Mouse (Mus musculus): ENCODE measurements around the gene Cdsn. TPM values are rescaled to one million over a fixed set of nuclear protein-coding genes. Genes with fewer than 3 reads are reported as not detected.

Gene Cdsn
- polyA plus RNA-seq, 1 experiment: 23.0 TPM

DNA sequence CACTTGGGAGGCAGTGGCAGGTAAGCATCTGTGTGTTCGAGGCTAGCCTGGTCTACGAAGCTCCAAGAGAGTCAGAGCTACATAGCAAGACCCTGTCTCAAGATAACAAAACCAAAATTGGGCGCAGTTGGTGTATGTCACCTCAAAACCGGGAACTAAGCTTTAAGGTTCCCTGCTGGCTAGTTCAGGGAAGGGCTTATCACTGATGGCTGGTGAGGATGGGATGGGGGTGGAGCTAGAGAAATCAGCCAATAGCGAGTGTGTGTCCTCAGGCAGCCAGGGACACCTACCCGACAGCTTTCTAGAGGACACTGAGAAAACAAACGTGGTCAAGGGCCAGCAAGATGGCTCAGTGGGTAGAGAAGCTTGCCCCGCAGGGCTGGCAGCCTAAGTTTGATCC, 6.3 kb downstream of the Cdsn start:
- Histone ChIP-seq H3K4me3 (replicated peaks; ENCODE audit: extremely low read depth, low read depth, low read length) (no peak overlapping the region), H3K4me1 (ENCODE audit: control insufficient read depth, insufficient read depth, low read length) (no peaks in the 10 kb centered on the region)
- 58% methylated on average over 8 of the region's 8 CpGs for WGBS
- no peak for TF ChIP-seq POLR2A (IDR thresholded peaks at IDR 0.05; ENCODE audit: borderline replicate concordance, extremely low read depth, low read depth, low read length)
- no peak for TF ChIP-seq CTCF (IDR thresholded peaks at IDR 0.05; ENCODE audit: insufficient read depth, low read length)
- DNase-seq: no peak

DNA sequence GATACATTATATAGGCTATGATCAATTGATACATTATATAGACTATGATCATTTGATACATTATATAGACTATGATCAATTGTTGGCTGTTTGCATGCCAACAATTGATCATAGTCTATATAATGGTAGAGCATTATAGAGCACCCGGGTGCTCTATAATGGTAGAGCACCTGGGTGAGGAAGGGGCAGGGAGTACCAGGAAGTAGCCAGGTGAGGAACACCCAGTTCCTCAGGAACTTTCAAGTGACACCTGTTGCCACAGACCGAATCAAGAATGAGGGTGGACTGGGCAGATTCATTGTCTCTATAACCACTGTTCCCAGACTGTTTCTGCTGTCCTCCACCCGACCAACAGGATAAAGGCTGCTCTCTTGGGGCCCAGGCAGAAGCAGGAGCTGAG, 15.2 kb downstream of the Cdsn start, which contains the start of gene 2300002M23Rik:
TSS of gene 2300002M23Rik (plus strand) at position 301 of the 400 bp plus-strand sequence.
- DNase-seq: no peak
- H3K4me1 ChIP-seq (ENCODE audit: control insufficient read depth, insufficient read depth, low read length): no peaks in the 10 kb centered on the region
- TF ChIP-seq CTCF (IDR thresholded peaks at IDR 0.05; ENCODE audit: insufficient read depth, low read length) (no peak), POLR2A (IDR thresholded peaks at IDR 0.05; ENCODE audit: borderline replicate concordance, extremely low read depth, low read depth, low read length) (no peak)
- 54% methylated on average over 3 of the region's 3 CpGs for WGBS
- H3K4me3 ChIP-seq (replicated peaks; ENCODE audit: extremely low read depth, low read depth, low read length): no peak within 1 kb of the TSS

DNA sequence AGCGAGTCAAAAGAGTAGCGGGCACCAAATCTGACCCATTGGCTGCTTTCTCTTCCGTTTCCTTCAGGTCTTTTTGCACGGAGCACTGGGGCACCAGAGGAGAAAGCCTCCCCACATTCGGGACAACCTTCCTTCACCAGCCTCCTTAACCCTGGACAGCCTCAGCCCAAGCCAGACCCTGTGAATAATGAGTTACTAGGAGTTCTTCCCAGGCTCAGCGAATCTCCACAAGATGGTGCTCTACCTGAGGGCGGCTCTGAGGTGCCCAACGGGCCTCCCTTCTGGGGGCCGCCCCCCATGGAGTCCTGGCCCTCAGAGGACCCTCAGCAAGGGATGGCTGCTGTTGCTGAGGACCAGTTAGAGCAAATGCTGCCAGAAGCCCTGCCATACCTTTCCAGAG, 15.8 kb downstream of the Cdsn start:
- H3K4me3 ChIP-seq (replicated peaks; ENCODE audit: extremely low read depth, low read depth, low read length): no peak overlapping the region
- WGBS: 23% methylated on average over 9 of the region's 9 CpGs
- no peak for DNase-seq
- no peaks in the 10 kb centered on the region for H3K4me1 ChIP-seq (ENCODE audit: control insufficient read depth, insufficient read depth, low read length)
- no peak for TF ChIP-seq CTCF (IDR thresholded peaks at IDR 0.05; ENCODE audit: insufficient read depth, low read length)

DNA sequence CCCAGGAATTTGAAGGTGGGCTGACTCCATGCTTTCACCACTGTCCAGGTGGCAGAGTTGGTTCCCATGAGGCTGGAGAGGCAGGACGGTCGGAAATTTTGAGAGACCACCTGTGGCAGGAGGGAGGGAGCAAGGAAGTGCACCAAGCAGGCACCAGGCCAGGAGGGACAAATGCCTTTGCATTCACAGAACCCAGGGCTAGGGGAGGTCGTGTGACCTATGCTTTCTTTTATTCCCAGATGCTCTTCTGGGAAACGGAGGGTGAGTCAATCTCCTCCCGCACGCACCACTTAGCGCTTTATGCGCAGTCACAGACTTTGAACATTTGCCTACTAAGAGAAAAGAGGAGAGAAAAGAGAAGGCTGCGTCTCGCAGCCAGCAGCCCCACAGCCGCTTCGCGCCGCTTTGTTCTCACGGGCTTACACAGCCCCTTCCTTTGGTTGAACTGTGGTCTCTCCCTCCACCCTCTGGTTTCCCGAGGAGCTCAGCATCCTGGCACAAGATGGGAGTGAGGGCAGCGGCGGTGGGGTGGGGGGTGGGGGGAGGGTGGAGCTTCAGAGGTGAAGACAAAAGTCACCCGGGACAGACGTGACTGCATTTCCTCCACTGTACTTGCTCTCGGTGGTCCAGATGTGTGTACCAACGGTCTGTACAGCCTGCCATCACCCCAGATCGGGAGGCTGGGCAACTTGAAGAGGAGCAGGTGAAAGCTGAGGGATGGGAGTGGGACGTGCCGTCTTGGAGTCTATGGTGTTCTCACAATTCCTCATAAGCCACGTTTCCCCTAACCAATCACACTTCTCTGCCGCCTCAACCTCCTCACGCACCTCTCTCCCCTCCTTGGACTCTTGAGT, 17.4 kb downstream of the Cdsn start:
- Histone ChIP-seq H3K4me3 (replicated peaks; ENCODE audit: extremely low read depth, low read depth, low read length) (no peak overlapping the region), H3K4me1 (ENCODE audit: control insufficient read depth, insufficient read depth, low read length) (no peaks in the 10 kb centered on the region)
- 6% methylated on average over 28 of the region's 28 CpGs for WGBS
- DNase-seq: no peak
- TF ChIP-seq CTCF (IDR thresholded peaks at IDR 0.05; ENCODE audit: insufficient read depth, low read length): no peak

- Histone ChIP-seq H3K4me3 (replicated peaks; ENCODE audit: extremely low read depth, low read depth, low read length) (no peak overlapping the region), H3K4me1 (ENCODE audit: control insufficient read depth, insufficient read depth, low read length) (no peaks in the 10 kb centered on the region)
- no peak for DNase-seq
- TF ChIP-seq POLR2A (IDR thresholded peaks at IDR 0.05; ENCODE audit: borderline replicate concordance, extremely low read depth, low read depth, low read length) (no peak), CTCF (IDR thresholded peaks at IDR 0.05; ENCODE audit: insufficient read depth, low read length) (no peak)
- 81% methylated on average over 14 of the region's 14 CpGs for WGBS
Measured at GRCm38 (mm10) chr17:35570836-35571235, 18.9 kb downstream of the Cdsn start.

DNA sequence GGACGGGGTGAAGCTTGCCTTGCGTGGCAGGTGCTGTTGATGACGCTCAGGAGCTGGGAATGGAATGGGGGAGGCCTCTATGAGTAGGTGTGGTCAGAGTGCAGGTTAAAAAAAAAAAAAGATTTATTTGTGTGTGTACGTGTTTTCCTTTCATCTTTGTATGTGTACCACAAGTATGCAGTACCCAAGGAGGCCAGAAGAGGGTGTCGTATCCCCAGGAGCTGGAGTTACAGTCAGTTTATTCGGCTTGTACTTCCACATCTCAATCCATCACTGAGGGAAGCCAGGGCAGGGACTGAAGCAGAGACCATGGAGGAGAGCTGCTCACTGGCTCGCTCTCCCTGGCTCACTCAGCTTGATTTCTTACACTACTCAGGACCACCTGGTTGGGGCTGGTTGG, 19.5 kb downstream of the Cdsn start:
- no peak overlapping the region for H3K4me3 ChIP-seq (replicated peaks; ENCODE audit: extremely low read depth, low read depth, low read length)
- WGBS: 95% methylated on average over 7 of the region's 7 CpGs
- no peak for DNase-seq
- no peaks in the 10 kb centered on the region for H3K4me1 ChIP-seq (ENCODE audit: control insufficient read depth, insufficient read depth, low read length)
- TF ChIP-seq POLR2A (IDR thresholded peaks at IDR 0.05; ENCODE audit: borderline replicate concordance, extremely low read depth, low read depth, low read length) (no peak), CTCF (IDR thresholded peaks at IDR 0.05; ENCODE audit: insufficient read depth, low read length) (no peak)

GRCm38 (mm10) chr17:35578211-35578610, 26.3 kb downstream of the Cdsn start:
- no peaks in the 10 kb centered on the region for H3K4me1 ChIP-seq (ENCODE audit: control insufficient read depth, insufficient read depth, low read length)
- WGBS: 17% methylated on average over 6 of the region's 6 CpGs
- no peak overlapping the region for H3K4me3 ChIP-seq (replicated peaks; ENCODE audit: extremely low read depth, low read depth, low read length)
- DNase-seq: peak; percentile 79
- TF ChIP-seq CTCF (IDR thresholded peaks at IDR 0.05; ENCODE audit: insufficient read depth, low read length) (peak; percentile 100), POLR2A (IDR thresholded peaks at IDR 0.05; ENCODE audit: borderline replicate concordance, extremely low read depth, low read depth, low read length) (no peak)

DNA sequence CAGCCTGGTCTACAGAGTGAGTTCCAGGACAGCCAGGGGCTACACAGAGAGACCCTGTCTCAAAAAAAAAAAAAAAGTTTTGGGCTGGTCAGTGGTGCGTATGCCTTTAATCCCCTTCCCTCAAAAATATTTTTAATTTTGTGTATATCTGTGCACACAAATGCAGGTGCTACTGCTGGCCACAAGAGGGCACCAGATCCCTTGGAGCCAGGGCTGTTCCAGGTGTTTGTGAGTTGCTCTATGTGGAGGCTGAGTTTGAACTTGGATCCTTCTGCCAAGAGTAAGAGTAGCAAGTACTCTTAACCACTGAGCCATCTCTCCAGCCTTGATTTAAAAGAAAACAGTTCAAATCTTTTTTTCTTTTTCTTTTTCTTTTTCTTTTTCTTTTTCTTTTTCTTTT, 31.0 kb downstream of the Cdsn start:
- Histone ChIP-seq H3K4me1 (ENCODE audit: control insufficient read depth, insufficient read depth, low read length) (no peaks in the 10 kb centered on the region), H3K4me3 (replicated peaks; ENCODE audit: extremely low read depth, low read depth, low read length) (no peak overlapping the region)
- DNase-seq: no peak
- no peak for TF ChIP-seq POLR2A (IDR thresholded peaks at IDR 0.05; ENCODE audit: borderline replicate concordance, extremely low read depth, low read depth, low read length)
- TF ChIP-seq CTCF (IDR thresholded peaks at IDR 0.05; ENCODE audit: insufficient read depth, low read length): peak; percentile 57
- WGBS: 83% methylated on average over 1 of the region's 1 CpGs

GRCm38 (mm10) chr17:35584330-35584937, 32.5 kb downstream of the Cdsn start:
- Histone ChIP-seq H3K4me1 (ENCODE audit: control insufficient read depth, insufficient read depth, low read length) (no peaks in the 10 kb centered on the region), H3K4me3 (replicated peaks; ENCODE audit: extremely low read depth, low read depth, low read length) (no peak overlapping the region)
- 13% methylated on average over 16 of the region's 16 CpGs for WGBS
- TF ChIP-seq POLR2A (IDR thresholded peaks at IDR 0.05; ENCODE audit: borderline replicate concordance, extremely low read depth, low read depth, low read length) (no peak), CTCF (IDR thresholded peaks at IDR 0.05; ENCODE audit: insufficient read depth, low read length) (peak; percentile 89)
- DNase-seq: peak; percentile 72

DNA sequence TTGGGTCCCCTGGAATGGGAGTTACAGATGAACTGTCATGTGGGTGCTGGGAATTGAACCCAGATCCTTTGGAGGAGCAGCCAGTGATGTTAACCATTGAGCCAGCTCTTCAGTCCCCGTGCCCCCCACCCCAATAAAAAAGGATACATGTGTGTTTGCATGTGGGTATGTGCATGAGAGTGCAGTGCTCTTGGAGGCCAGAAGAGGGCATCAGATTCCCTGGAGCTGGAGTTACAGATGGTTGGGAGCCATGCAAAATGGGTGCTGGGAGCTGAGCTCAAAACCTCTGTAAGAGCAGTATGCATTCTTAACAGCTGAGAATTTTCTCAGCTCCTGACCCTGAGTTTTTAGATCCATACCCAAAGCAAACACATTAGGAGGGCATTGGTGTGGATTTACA, 35.4 kb downstream of the Cdsn start:
- TF ChIP-seq POLR2A (IDR thresholded peaks at IDR 0.05; ENCODE audit: borderline replicate concordance, extremely low read depth, low read depth, low read length) (no peak), CTCF (IDR thresholded peaks at IDR 0.05; ENCODE audit: insufficient read depth, low read length) (no peak)
- WGBS: 70% methylated on average over 1 of the region's 1 CpGs
- H3K4me1 ChIP-seq (ENCODE audit: control insufficient read depth, insufficient read depth, low read length): no peaks in the 10 kb centered on the region
- no peak for DNase-seq
- no peak overlapping the region for H3K4me3 ChIP-seq (replicated peaks; ENCODE audit: extremely low read depth, low read depth, low read length)

Data from lung, adult 2 months (tissue).